Mouse (Mus musculus): Measurements from ENCODE around the gene Nek10.

- TF ChIP-seq CTCF (IDR thresholded peaks at IDR 0.05; ENCODE audit: borderline replicate concordance, control insufficient read depth, extremely low read depth, insufficient read depth, low read length, poor library complexity) (no peak), POLR2A (IDR thresholded peaks at IDR 0.05; ENCODE audit: control insufficient read depth, extremely low read depth, insufficient read depth, low read length, poor library complexity) (no peak)
Observed at GRCm38 (mm10) chr14:14871700-14872099, 68.5 kb downstream of the Nek10 start.

Data from thymus, adult 2 months (tissue).